Mouse (Mus musculus): ENCODE results near the gene Morc4.
A peak's percentile ranks its signal among the peaks of the same experiment; 100 is the strongest.

- TF ChIP-seq CTCF (IDR thresholded peaks at IDR 0.05; ENCODE audit: insufficient read depth, low read length): peak; percentile 46
- no peak for TF ChIP-seq POLR2A (IDR thresholded peaks at IDR 0.05; ENCODE audit: borderline replicate concordance, extremely low read depth, low read depth, low read length)
Observed at GRCm38 (mm10) chrX:139774309-139775083, 97.0 kb downstream of the Morc4 start.
